Mouse (Mus musculus) erythroblast, embryonic 14.5 days (primary cell): ENCODE results near the gene En2.

Experiments
- GATA1 ChIP-seq: IDR thresholded peaks from 2 replicates; pipeline ENCODE4 v1.6.1; 2012; ENCODE audit warnings: low read length, inconsistent platforms, mixed read lengths
- TAL1 ChIP-seq: IDR thresholded peaks from 3 replicates; pipeline ENCODE4 v1.6.1; 2012; ENCODE audit warnings: low read length, inconsistent platforms, mixed read lengths

GRCm38 (mm10) chr5:28207043-28207442 is 41.5 kb downstream of the En2 start:
- no peak for TF ChIP-seq TAL1
- no peak for TF ChIP-seq GATA1
